Mouse (Mus musculus) CH12.LX (cell line): ENCODE measurements around the gene Dusp5. TPM values are rescaled to one million over a fixed set of nuclear protein-coding genes. Genes with fewer than 3 reads are reported as not detected.

Experiments used
- DNase-seq: peaks from one replicate; pipeline ENCODE4 v3.0.0-alpha.2; 2013; ENCODE audit errors: extremely low read depth
- H3K27ac ChIP-seq: 2 replicates; pipeline ENCODE4 v1.5.1; 2012; ENCODE audit warnings: low read depth, mild to moderate bottlenecking, control low read depth, moderate library complexity; ENCODE audit not compliant: insufficient read depth
- H3K27me3 ChIP-seq: replicated peaks from 2 replicates; pipeline ENCODE3; 2012; ENCODE audit warnings: inconsistent platforms
- H3K36me3 ChIP-seq, 2 experiments: replicated peaks in 1 of 2; 2 replicates each; pipeline versions ENCODE3 to v1.6.1; 2012; ENCODE audit warnings: inconsistent platforms in 1 of 2, low read length in 1 of 2, mild to moderate bottlenecking in 1 of 2, mixed read lengths in 1 of 2, moderate library complexity in 1 of 2; ENCODE audit not compliant: control insufficient read depth in 1 of 2, insufficient read depth in 1 of 2
- H3K4me1 ChIP-seq, 2 experiments: 2 replicates each; pipeline ENCODE4 v1.6.1; 2012; ENCODE audit warnings: inconsistent platforms in 1 of 2, moderate library complexity in 1 of 2; ENCODE audit not compliant: insufficient read depth in 2 of 2, control insufficient read depth in 1 of 2
- H3K4me2 ChIP-seq: 2 replicates; pipeline ENCODE4 v1.6.1; 2012; ENCODE audit warnings: low read depth, mild to moderate bottlenecking, control low read depth; ENCODE audit not compliant: poor library complexity, insufficient read depth, severe bottlenecking
- H3K4me3 ChIP-seq, 3 experiments: fragments of 150-350 bp in 1 of 3; sonication (generic) in 1 of 3; replicated peaks in 1 of 3; 2 replicates each; pipeline versions ENCODE3 to v1.5.1; 2011 to 2012; ENCODE audit warnings: low read depth in 2 of 3, low read length in 2 of 3, mild to moderate bottlenecking in 2 of 3, moderate library complexity in 2 of 3, control low read depth in 1 of 3, improper control_type of control experiment in 1 of 3, inconsistent platforms in 1 of 3, mixed read lengths in 1 of 3; ENCODE audit not compliant: poor library complexity in 1 of 3
- H3K79me2 ChIP-seq: replicated peaks from 2 replicates; pipeline ENCODE4 v1.6.1; 2012; ENCODE audit warnings: mild to moderate bottlenecking, moderate library complexity; ENCODE audit not compliant: control insufficient read depth, poor library complexity, insufficient read depth, severe bottlenecking; ENCODE audit errors: extremely low read depth
- H3K9ac ChIP-seq: 2 replicates; pipeline ENCODE4 v1.6.1; 2012; ENCODE audit warnings: low read depth, mild to moderate bottlenecking, control low read depth, moderate library complexity; ENCODE audit not compliant: insufficient read depth
- H3K9me3 ChIP-seq: replicated peaks from 2 replicates; pipeline ENCODE3; 2012; ENCODE audit warnings: low read length, inconsistent platforms, mixed read lengths
- BHLHE40 ChIP-seq: IDR thresholded peaks from 2 replicates; pipeline ENCODE4 v1.6.1; 2011; ENCODE audit warnings: mild to moderate bottlenecking, low read depth, low read length, improper control_type of control experiment
- CHD1 ChIP-seq: IDR thresholded peaks from 2 replicates; pipeline ENCODE4 v1.6.1; 2012; ENCODE audit warnings: low read depth, low read length, improper control_type of control experiment, inconsistent platforms
- CTCF ChIP-seq, 2 experiments: IDR thresholded peaks in 1 of 2; conservative IDR thresholded peaks in 1 of 2; 2 replicates each; pipeline ENCODE4 v1.5.1; 2011 to 2012; ENCODE audit warnings: low read depth in 2 of 2, low read length in 2 of 2, improper control_type of control experiment in 1 of 2, inconsistent platforms in 1 of 2, mild to moderate bottlenecking in 1 of 2, moderate library complexity in 1 of 2
- ELF1 ChIP-seq: IDR thresholded peaks from 2 replicates; pipeline ENCODE4 v1.6.1; 2014; ENCODE audit warnings: low read depth, mild to moderate bottlenecking, inconsistent platforms, low read length, improper control_type of control experiment
- EP300 ChIP-seq: IDR thresholded peaks from 2 replicates; pipeline ENCODE4 v1.6.1; 2011; ENCODE audit warnings: low read length, improper control_type of control experiment
- HCFC1 ChIP-seq: IDR thresholded peaks from 2 replicates; pipeline ENCODE4 v1.6.1; 2012; ENCODE audit warnings: low read depth, mild to moderate bottlenecking, inconsistent platforms, low read length, improper control_type of control experiment
- JUND ChIP-seq: conservative IDR thresholded peaks from 2 replicates; pipeline ENCODE4 v1.6.1; 2011; ENCODE audit warnings: low read depth, low read length, improper control_type of control experiment
- KAT2A ChIP-seq: IDR thresholded peaks from 2 replicates; pipeline ENCODE4 v1.6.1; 2012; ENCODE audit warnings: low read length, improper control_type of control experiment, inconsistent platforms; ENCODE audit not compliant: insufficient replicate concordance
- MAX ChIP-seq: IDR thresholded peaks from 2 replicates; pipeline ENCODE4 v1.6.1; 2011; ENCODE audit warnings: low read length, improper control_type of control experiment
- MAZ ChIP-seq: IDR thresholded peaks from 2 replicates; pipeline ENCODE4 v1.6.1; 2012; ENCODE audit warnings: low read depth, mild to moderate bottlenecking, inconsistent platforms, low read length, improper control_type of control experiment, moderate library complexity
- MYC ChIP-seq: IDR thresholded peaks from 2 replicates; pipeline ENCODE4 v1.6.1; 2011; ENCODE audit warnings: low read depth, mild to moderate bottlenecking, improper control_type of control experiment, low read length
- NELFE ChIP-seq: IDR thresholded peaks from 2 replicates; pipeline ENCODE4 v1.6.1; 2011; ENCODE audit warnings: low read depth, low read length, improper control_type of control experiment
- PAX5 ChIP-seq: IDR thresholded peaks from 2 replicates; pipeline ENCODE4 v1.6.1; 2012; ENCODE audit warnings: low read length, inconsistent platforms, mixed read lengths
- POLR2A ChIP-seq: IDR thresholded peaks from 2 replicates; pipeline ENCODE4 v1.6.1; 2011; ENCODE audit warnings: low read depth, mild to moderate bottlenecking, improper control_type of control experiment, low read length
- POLR2AphosphoS2 ChIP-seq: IDR thresholded peaks from 2 replicates; pipeline ENCODE4 v1.6.1; 2011; ENCODE audit warnings: low read depth, low read length, improper control_type of control experiment
- RAD21 ChIP-seq: IDR thresholded peaks from 2 replicates; pipeline ENCODE4 v1.6.1; 2011; ENCODE audit warnings: low read depth, mild to moderate bottlenecking, low read length, improper control_type of control experiment, moderate library complexity
- TCF12 ChIP-seq: IDR thresholded peaks from 2 replicates; pipeline ENCODE4 v1.6.1; 2014; ENCODE audit warnings: low read depth, mild to moderate bottlenecking, inconsistent platforms, low read length, improper control_type of control experiment
- UBTF ChIP-seq: IDR thresholded peaks from 2 replicates; pipeline ENCODE4 v1.6.1; 2012; ENCODE audit warnings: low read depth, mild to moderate bottlenecking, inconsistent platforms, low read length, improper control_type of control experiment, moderate library complexity
- USF2 ChIP-seq: conservative IDR thresholded peaks from 2 replicates; pipeline ENCODE4 v1.6.1; 2011; ENCODE audit warnings: low read depth, low read length, improper control_type of control experiment
- ZMIZ1 ChIP-seq: IDR thresholded peaks from 2 replicates; pipeline ENCODE4 v1.6.1; 2012; ENCODE audit warnings: low read depth, mild to moderate bottlenecking, inconsistent platforms, low read length, improper control_type of control experiment
- ZNF384 ChIP-seq: IDR thresholded peaks from 2 replicates; pipeline ENCODE4 v1.6.1; 2012; ENCODE audit warnings: low read depth, low read length, improper control_type of control experiment, inconsistent platforms
- dilution Hi-C: fragments of 300-500 bp; cut with MboI; formaldehyde crosslinking; loops from 2 replicates; pipeline ENCODE4 v1.14.3; 2020; ENCODE audit warnings: low sequenced_read_pairs; ENCODE audit not compliant: extremely low pct_unique_long_range_greater_than_20kb, extremely low pct_ligation_motif_present
- in situ Hi-C: fragments of 300-500 bp; cut with MboI; formaldehyde crosslinking; loops from 3 replicates; pipeline ENCODE4 v1.14.3; 2019; ENCODE audit warnings: low sequenced_read_pairs, low pct_ligation_motif_present, low pct_unique_long_range_greater_than_20kb, mixed read lengths
- polyA plus RNA-seq: library from polyadenylated mRNA; unstranded; fragments of >175 nt; gene quantifications from 2 replicates; pipeline ENCODE4 v1.2.1, GENCODE M21; 2012; ENCODE audit warnings: low read depth; ENCODE audit not compliant: insufficient read length
- total RNA-seq, 2 experiments: library from RNA; depleted of rRNA; stranded (reverse); fragments of 300-350 nt in 1 of 2; fragments of >200 nt in 1 of 2; gene quantifications; 2 replicates each; pipeline ENCODE4 v1.2.3; 2012 to 2014

Dusp5 gene
- total and polyA plus RNA-seq, 3 experiments, result 10.6 to 18.2 (median 13.2) TPM

DNA sequence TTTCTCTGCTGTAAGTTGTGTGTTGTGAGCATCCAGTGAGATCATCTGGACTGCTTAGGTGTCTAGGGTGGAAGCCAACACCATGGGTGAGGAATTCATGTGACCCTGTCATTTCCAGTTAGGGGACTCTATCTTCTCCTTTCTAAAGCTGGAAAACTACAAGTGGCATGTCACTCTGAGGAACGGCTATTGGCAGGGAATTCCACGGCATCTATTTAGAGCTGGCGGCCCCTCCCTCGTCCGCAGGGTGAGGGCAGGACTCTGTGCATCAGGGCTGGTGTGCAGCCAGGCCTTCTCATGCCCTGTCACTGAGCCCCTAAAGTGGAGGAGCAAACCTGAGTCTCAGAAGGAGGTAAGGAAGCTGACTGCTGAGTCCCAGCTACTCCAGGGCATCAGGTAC, 35.0 kb upstream of the Dusp5 start:
- dilution Hi-C loops, result no loop called here

DNA sequence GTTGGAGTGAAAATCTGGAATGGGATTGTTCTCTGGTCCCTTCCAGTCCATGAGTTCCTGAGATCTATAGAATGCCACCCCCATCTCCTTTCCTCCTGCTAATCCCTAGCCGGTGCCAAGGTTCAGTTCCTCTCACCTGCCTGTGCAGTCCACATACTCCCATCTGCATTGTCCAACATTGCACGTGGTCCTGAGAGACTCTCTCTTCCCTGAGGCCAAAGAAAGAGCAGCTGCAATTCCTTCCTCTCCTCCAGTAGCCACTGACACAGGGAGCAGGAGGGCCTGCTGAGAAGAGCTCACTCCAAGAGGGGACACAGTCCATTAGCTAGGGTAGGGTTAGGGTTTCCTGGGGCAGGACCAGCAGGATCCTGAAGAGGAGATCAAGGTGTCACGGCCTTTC, 31.0 kb upstream of the Dusp5 start:
- Histone ChIP-seq H3K4me3 (no peak overlapping the region), H3K79me2 (no peaks in the 10 kb centered on the region), H3K4me2 (no peak overlapping the region), H3K4me1 (peaks cover 5 to 17% of the 10 kb centered on the region in 2 experiments), H3K9ac (no peak overlapping the region), H3K36me3 (no peaks in the 10 kb centered on the region), H3K27me3 (no peaks in the 10 kb centered on the region), H3K27ac (no peak overlapping the region), H3K9me3 (no peaks in the 10 kb centered on the region)
- DNase-seq, result no peak
- dilution Hi-C loops, result no loop called here
- in situ Hi-C loops, result no loop called here
- TF ChIP-seq TCF12, result no peak
- TF ChIP-seq MAZ, result no peak
- TF ChIP-seq POLR2AphosphoS2, result no peak
- TF ChIP-seq MYC, result no peak
- TF ChIP-seq USF2, result no peak
- TF ChIP-seq CHD1, result no peak
- no peak for TF ChIP-seq ELF1
- no peak for TF ChIP-seq HCFC1
- no peak for TF ChIP-seq MAX
- TF ChIP-seq POLR2A, result no peak
- no peak for TF ChIP-seq KAT2A
- TF ChIP-seq PAX5, result no peak
- no peak for TF ChIP-seq BHLHE40
- TF ChIP-seq NELFE, result no peak
- no peak for TF ChIP-seq EP300
- no peak for TF ChIP-seq ZMIZ1
- TF ChIP-seq CTCF (conservative IDR thresholded peaks at IDR 0.05 in 1 of 2, IDR thresholded peaks at IDR 0.05 in 1 of 2; ENCODE audit: low read depth in 2 of 2, low read length in 2 of 2), result no peak
- no peak for TF ChIP-seq RAD21
- TF ChIP-seq UBTF, result no peak

More for the DNA sequence above, 35.0 kb upstream of the Dusp5 start:
- Histone ChIP-seq H3K4me3 (no peak overlapping the region), H3K27me3 (no peaks in the 10 kb centered on the region), H3K4me2 (no peak overlapping the region), H3K27ac (no peak overlapping the region), H3K9ac (no peak overlapping the region), H3K79me2 (no peaks in the 10 kb centered on the region), H3K9me3 (no peaks in the 10 kb centered on the region), H3K4me1 (peaks cover 0 to 2% of the 10 kb centered on the region in 2 experiments; a peak in 1 of 4 replicates), H3K36me3 (no peaks in the 10 kb centered on the region)
- in situ Hi-C loops, result no loop called here
- no peak for DNase-seq
- TF ChIP-seq CTCF (conservative IDR thresholded peaks at IDR 0.05 in 1 of 2, IDR thresholded peaks at IDR 0.05 in 1 of 2; ENCODE audit: low read depth in 2 of 2, low read length in 2 of 2), result no peak
- TF ChIP-seq ZNF384, result no peak
- TF ChIP-seq EP300, result no peak
- no peak for TF ChIP-seq JUND
- TF ChIP-seq NELFE, result no peak
